Mouse (Mus musculus): Measurements from ENCODE around the gene Mtmr12. TPM values are rescaled to one million over a fixed set of nuclear protein-coding genes. Genes with fewer than 3 reads are reported as not detected.

The Mtmr12 gene
- polyA plus RNA-seq, 1 experiment from 2014 or later, result 15.0 TPM

GRCm38 (mm10) chr15:12301771-12302170, 96.9 kb downstream of the Mtmr12 start:
- WGBS, result 78% methylated on average over 6 of the region's 6 CpGs
- ATAC-seq (ENCODE audit: insufficient number of reproducible peaks, low FRiP score, low TSS enrichment, low read depth), result no peak
- H3K9ac ChIP-seq, result no peak overlapping the region

GRCm38 (mm10) chr15:12306188-12307071, 101.6 kb downstream of the Mtmr12 start:
- no peak overlapping the region for H3K4me3 ChIP-seq

More at GRCm38 (mm10) chr15:12301771-12302170, 96.9 kb downstream of the Mtmr12 start:
- Histone ChIP-seq H3K27ac (no peak overlapping the region), H3K4me3 (no peak overlapping the region), H3K4me1 (no peaks in the 10 kb centered on the region), H3K36me3 (no peaks in the 10 kb centered on the region), H3K9me3 (no peaks in the 10 kb centered on the region), H3K4me2 (no peak overlapping the region), H3K27me3 (no peaks in the 10 kb centered on the region)

GRCm38 (mm10) chr15:12307114-12307513, 102.3 kb downstream of the Mtmr12 start:
- no peaks in the 10 kb centered on the region for H3K36me3 ChIP-seq
- H3K4me1 ChIP-seq, result no peaks in the 10 kb centered on the region
- no peaks in the 10 kb centered on the region for H3K9me3 ChIP-seq
- WGBS, result 66% methylated on average over 4 of the region's 4 CpGs
- H3K9ac ChIP-seq, result no peak overlapping the region
- no peaks in the 10 kb centered on the region for H3K27me3 ChIP-seq
- no peak overlapping the region for H3K4me2 ChIP-seq
- H3K27ac ChIP-seq, result no peak overlapping the region
- H3K4me3 ChIP-seq, result no peak overlapping the region
- no peak for ATAC-seq (ENCODE audit: insufficient number of reproducible peaks, low FRiP score, low TSS enrichment, low read depth)

More at GRCm38 (mm10) chr15:12306188-12307071, 101.6 kb downstream of the Mtmr12 start:
- Histone ChIP-seq H3K4me2 (no peak overlapping the region), H3K9me3 (no peaks in the 10 kb centered on the region), H3K27me3 (no peaks in the 10 kb centered on the region), H3K4me1 (no peaks in the 10 kb centered on the region), H3K9ac (no peak overlapping the region), H3K27ac (no peak overlapping the region), H3K36me3 (no peaks in the 10 kb centered on the region)
- 49% methylated on average over 8 of the region's 8 CpGs for WGBS
- ATAC-seq (ENCODE audit: insufficient number of reproducible peaks, low FRiP score, low TSS enrichment, low read depth), result no peak

GRCm38 (mm10) chr15:12308539-12308938, 103.7 kb downstream of the Mtmr12 start:
- no peaks in the 10 kb centered on the region for H3K9me3 ChIP-seq
- no peaks in the 10 kb centered on the region for H3K27me3 ChIP-seq
- H3K36me3 ChIP-seq, result no peaks in the 10 kb centered on the region
- H3K4me1 ChIP-seq, result no peaks in the 10 kb centered on the region
- H3K27ac ChIP-seq, result no peak overlapping the region
- no peak overlapping the region for H3K4me2 ChIP-seq
- 89% methylated on average over 5 of the region's 5 CpGs for WGBS
- ATAC-seq (ENCODE audit: insufficient number of reproducible peaks, low FRiP score, low TSS enrichment, low read depth), result no peak
- H3K9ac ChIP-seq, result no peak overlapping the region
- no peak overlapping the region for H3K4me3 ChIP-seq

GRCm38 (mm10) chr15:12310676-12311075, 105.8 kb downstream of the Mtmr12 start:
- H3K36me3 ChIP-seq, result no peaks in the 10 kb centered on the region
- no peak overlapping the region for H3K27ac ChIP-seq
- 77% methylated on average over 4 of the region's 4 CpGs for WGBS
- H3K9ac ChIP-seq, result no peak overlapping the region
- no peak for ATAC-seq (ENCODE audit: insufficient number of reproducible peaks, low FRiP score, low TSS enrichment, low read depth)
- no peak overlapping the region for H3K4me3 ChIP-seq
- no peaks in the 10 kb centered on the region for H3K9me3 ChIP-seq
- no peak overlapping the region for H3K4me2 ChIP-seq
- no peaks in the 10 kb centered on the region for H3K4me1 ChIP-seq
- no peaks in the 10 kb centered on the region for H3K27me3 ChIP-seq

GRCm38 (mm10) chr15:12311465-12311864, 106.6 kb downstream of the Mtmr12 start:
- no peak for ATAC-seq (ENCODE audit: insufficient number of reproducible peaks, low FRiP score, low TSS enrichment, low read depth)
- Histone ChIP-seq H3K9me3 (no peaks in the 10 kb centered on the region), H3K4me2 (no peak overlapping the region), H3K36me3 (no peaks in the 10 kb centered on the region), H3K4me3 (no peak overlapping the region), H3K4me1 (no peaks in the 10 kb centered on the region), H3K9ac (no peak overlapping the region), H3K27me3 (no peaks in the 10 kb centered on the region), H3K27ac (no peak overlapping the region)
- 82% methylated on average over 7 of the region's 7 CpGs for WGBS

GRCm38 (mm10) chr15:12313255-12313654, 108.4 kb downstream of the Mtmr12 start:
- no peak overlapping the region for H3K4me2 ChIP-seq
- H3K27me3 ChIP-seq, result no peaks in the 10 kb centered on the region
- H3K4me1 ChIP-seq, result no peaks in the 10 kb centered on the region
- H3K27ac ChIP-seq, result no peak overlapping the region
- H3K4me3 ChIP-seq, result no peak overlapping the region
- no peaks in the 10 kb centered on the region for H3K9me3 ChIP-seq
- WGBS, result 10% methylated on average over 1 of the region's 1 CpGs
- no peak overlapping the region for H3K9ac ChIP-seq
- H3K36me3 ChIP-seq, result no peaks in the 10 kb centered on the region
- ATAC-seq (ENCODE audit: insufficient number of reproducible peaks, low FRiP score, low TSS enrichment, low read depth), result no peak

- Histone ChIP-seq H3K36me3 (no peaks in the 10 kb centered on the region), H3K9ac (no peak overlapping the region), H3K4me2 (no peak overlapping the region), H3K9me3 (no peaks in the 10 kb centered on the region), H3K27me3 (peaks cover 4% of the 10 kb centered on the region; the same call in 1 of the 2 replicates), H3K4me3 (no peak overlapping the region), H3K4me1 (no peaks in the 10 kb centered on the region), H3K27ac (no peak overlapping the region)
- ATAC-seq (ENCODE audit: insufficient number of reproducible peaks, low FRiP score, low TSS enrichment, low read depth), result no peak
- 80% methylated on average over 5 of the region's 5 CpGs for WGBS
Measured at GRCm38 (mm10) chr15:12314584-12314983, 109.8 kb downstream of the Mtmr12 start.

GRCm38 (mm10) chr15:12315996-12316395, 111.2 kb downstream of the Mtmr12 start:
- Histone ChIP-seq H3K27me3 (peaks cover 4% of the 10 kb centered on the region; the same call in 1 of the 2 replicates), H3K9me3 (no peaks in the 10 kb centered on the region), H3K4me3 (no peak overlapping the region), H3K9ac (no peak overlapping the region), H3K4me1 (no peaks in the 10 kb centered on the region), H3K27ac (no peak overlapping the region), H3K36me3 (no peaks in the 10 kb centered on the region), H3K4me2 (no peak overlapping the region)
- WGBS, result 48% methylated on average over 2 of the region's 2 CpGs
- no peak for ATAC-seq (ENCODE audit: insufficient number of reproducible peaks, low FRiP score, low TSS enrichment, low read depth)

- Histone ChIP-seq H3K9me3 (no peaks in the 10 kb centered on the region), H3K27ac (no peak overlapping the region), H3K4me3 (no peak overlapping the region), H3K27me3 (peaks cover 4% of the 10 kb centered on the region; the same call in 1 of the 2 replicates), H3K36me3 (no peaks in the 10 kb centered on the region), H3K4me2 (no peak overlapping the region), H3K9ac (no peak overlapping the region), H3K4me1 (no peaks in the 10 kb centered on the region)
- ATAC-seq (ENCODE audit: insufficient number of reproducible peaks, low FRiP score, low TSS enrichment, low read depth), result no peak
- WGBS, result 72% methylated on average over 5 of the region's 5 CpGs
Measured at GRCm38 (mm10) chr15:12317290-12317689, 112.5 kb downstream of the Mtmr12 start.

GRCm38 (mm10) chr15:12318451-12318850, 113.6 kb downstream of the Mtmr12 start:
- Histone ChIP-seq H3K9me3 (no peaks in the 10 kb centered on the region), H3K4me1 (no peaks in the 10 kb centered on the region), H3K4me2 (no peak overlapping the region), H3K27me3 (peaks cover 4% of the 10 kb centered on the region; the same call in 1 of the 2 replicates), H3K27ac (no peak overlapping the region), H3K36me3 (no peaks in the 10 kb centered on the region), H3K4me3 (no peak overlapping the region), H3K9ac (no peak overlapping the region)
- ATAC-seq (ENCODE audit: insufficient number of reproducible peaks, low FRiP score, low TSS enrichment, low read depth), result no peak
- WGBS, result 85% methylated on average over 8 of the region's 8 CpGs

- 46% methylated on average over 5 of the region's 5 CpGs for WGBS
- Histone ChIP-seq H3K36me3 (no peaks in the 10 kb centered on the region), H3K4me3 (no peak overlapping the region), H3K4me2 (peak overlapping the region; percentile 70), H3K4me1 (peaks cover 6% of the 10 kb centered on the region), H3K9me3 (no peaks in the 10 kb centered on the region), H3K9ac (no peak overlapping the region), H3K27ac (no peak overlapping the region), H3K27me3 (peaks cover 4% of the 10 kb centered on the region; the same call in 1 of the 2 replicates)
- ATAC-seq (ENCODE audit: insufficient number of reproducible peaks, low FRiP score, low TSS enrichment, low read depth), result no peak
Measured at GRCm38 (mm10) chr15:12319889-12320288, 115.1 kb downstream of the Mtmr12 start.
